Mouse (Mus musculus): ENCODE results near the gene Sec13. TPM values are rescaled to one million over a fixed set of nuclear protein-coding genes. Genes with fewer than 3 reads are reported as not detected.

Sec13 gene
- total RNA-seq (2023): 10 to 100 TPM; 78.2 to 88.1 TPM

DNA sequence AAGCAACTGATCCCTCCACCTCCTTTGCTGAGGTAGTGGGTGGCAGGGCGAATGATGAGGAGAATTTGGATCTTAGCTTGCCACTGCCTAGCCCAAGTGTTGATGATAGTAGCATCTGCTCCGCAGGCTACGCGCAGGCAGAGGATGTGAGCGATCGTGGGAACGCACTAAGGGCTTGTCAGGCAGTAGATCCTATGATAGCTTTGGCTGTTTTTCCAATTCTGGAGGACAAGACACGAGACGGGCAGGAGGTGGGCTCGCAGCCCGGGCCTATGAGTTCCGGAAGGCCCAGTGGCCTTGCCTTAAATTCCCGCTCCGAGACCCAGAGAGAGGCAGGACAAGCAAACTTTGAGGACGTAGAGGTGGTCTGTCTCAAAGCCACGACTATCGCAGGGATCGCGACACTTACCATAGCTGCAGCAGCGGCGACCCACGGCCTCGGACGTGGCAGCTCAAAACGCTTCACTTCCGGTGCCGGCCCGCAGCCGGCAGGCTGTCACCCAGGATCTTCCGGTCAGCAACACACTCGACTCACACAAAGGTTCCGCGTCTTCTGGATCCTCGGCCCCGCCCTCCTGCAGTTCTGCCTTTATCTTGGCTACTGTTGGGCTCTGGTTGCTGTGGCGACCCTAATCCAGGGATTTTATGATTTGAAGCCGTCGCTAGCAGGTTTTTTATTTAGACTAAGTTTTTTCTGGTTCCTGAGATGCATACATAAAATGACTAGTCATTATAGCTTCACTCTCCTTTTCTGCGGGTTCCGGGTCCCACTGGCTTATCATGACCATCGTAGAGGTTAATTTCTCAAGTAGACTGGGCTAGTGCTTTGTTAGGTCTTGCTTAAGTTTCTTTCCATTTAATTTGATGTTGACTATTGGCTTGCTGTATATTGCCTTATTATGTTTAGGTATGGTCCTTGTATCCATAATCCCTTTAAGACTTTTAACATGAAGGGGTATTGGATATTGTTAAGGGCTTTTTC lies at the start of gene Sec13:
Gene Sec13, minus strand, starts transcription at position 508 of the 982 bp plus-strand sequence.

DNA sequence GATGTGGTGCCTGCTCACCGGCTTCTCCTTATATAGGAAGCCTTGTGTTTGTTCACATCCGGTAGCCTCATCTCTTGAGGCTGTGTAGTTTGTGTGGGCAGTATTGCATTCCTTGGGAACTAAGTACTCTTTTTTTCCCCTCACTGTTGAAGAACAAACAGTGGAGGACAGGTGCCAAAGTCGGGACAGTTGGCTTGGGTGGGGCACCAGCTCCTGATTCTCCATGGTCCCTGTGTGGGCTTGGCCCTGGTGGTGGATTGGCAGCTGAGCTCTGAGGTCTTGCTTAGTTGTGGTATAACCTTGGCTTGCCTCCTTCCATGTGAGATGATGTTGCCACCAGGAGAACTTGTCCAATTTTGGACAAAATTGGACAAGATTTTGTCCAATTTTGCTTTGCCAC lies 20.7 kb downstream of the Sec13 start, which contains the start of gene Ghrl:
Gene Ghrl, minus strand, starts transcription at position 3 of the 400 bp plus-strand sequence.

DNA sequence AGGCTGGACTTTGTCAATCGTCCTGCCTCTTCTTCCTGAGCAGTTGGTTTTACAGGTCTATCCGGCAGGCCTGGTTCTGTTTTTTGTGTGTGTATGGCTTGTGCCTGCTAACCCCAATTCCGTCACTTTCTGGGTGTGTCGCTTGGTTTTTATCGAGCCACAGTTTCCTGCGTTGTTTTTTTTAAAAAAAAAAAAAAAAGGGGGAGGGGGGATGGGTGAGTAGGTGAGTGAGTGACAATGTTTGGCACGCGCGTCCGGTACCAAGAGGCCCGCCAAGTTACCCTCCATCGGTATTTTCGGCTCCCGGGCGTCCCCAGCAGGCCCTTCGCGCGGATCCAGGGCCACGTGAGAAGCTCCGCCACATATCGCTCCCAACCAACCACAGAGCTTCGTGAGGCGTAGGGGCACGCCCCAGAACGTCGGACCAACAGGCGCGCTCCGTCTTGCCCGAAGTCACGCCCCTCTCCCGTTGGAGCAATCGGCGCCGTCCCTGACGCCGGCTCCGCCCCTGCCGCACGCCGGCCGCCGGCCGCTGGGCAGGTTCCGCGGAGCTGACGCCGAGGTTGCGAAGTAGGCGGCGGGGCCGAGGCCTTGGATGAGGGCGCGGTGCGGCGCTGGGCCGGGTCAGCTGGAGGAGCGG lies 43.8 kb downstream of the Sec13 start, which contains the start of gene Tatdn2:
Gene Tatdn2, plus strand, starts transcription at position 469 of the 640 bp plus-strand sequence.

Other genes with a start within 250 kb of the Sec13 start
- under 1 TPM in 1 of 2 experiments, not detected in 1; 0.24 TPM for gene Prrt3, start 238.8 kb downstream of the Sec13 start, total RNA-seq (2023)
- gene Emc3, start 209.1 kb downstream of the Sec13 start, total RNA-seq (2023): 10 to 100 TPM; 63.3 to 67.2 TPM
- gene Fancd2, start 209.1 kb downstream of the Sec13 start, total RNA-seq (2023): 1 to 10 TPM in 1 of 2 experiments, under 1 TPM in 1; 0.58 to 1.4 TPM
- gene Fancd2os, start 140.0 kb downstream of the Sec13 start, total RNA-seq (2023): not detected
- 100 to 1,000 TPM; 186 to 199 TPM for gene Brk1, start 136.0 kb downstream of the Sec13 start, total RNA-seq (2023)
- 10 to 100 TPM; 25.7 to 32.5 TPM for gene Vhl, start 116.8 kb downstream of the Sec13 start, total RNA-seq (2023)
- gene Irak2, start 102.3 kb downstream of the Sec13 start, total RNA-seq (2023): 100 to 1,000 TPM; 168 to 234 TPM
- 100 to 1,000 TPM; 119 to 149 TPM for gene Tatdn2, start 43.7 kb downstream of the Sec13 start, total RNA-seq (2023)
- under 1 TPM in 1 of 2 experiments, not detected in 1; 0.79 TPM for gene Ghrl, start 20.9 kb downstream of the Sec13 start, total RNA-seq (2023)